Mouse (Mus musculus) heart, adult 9 months (tissue): Measurements from ENCODE around the gene Dnajb13.

Experiments used
- DNase-seq, 2 experiments: peaks; one replicate each; pipeline ENCODE4 v3.0.0; 2022; ENCODE audit warnings: low spot score in 2 of 2

Dnajb13 gene

DNA sequence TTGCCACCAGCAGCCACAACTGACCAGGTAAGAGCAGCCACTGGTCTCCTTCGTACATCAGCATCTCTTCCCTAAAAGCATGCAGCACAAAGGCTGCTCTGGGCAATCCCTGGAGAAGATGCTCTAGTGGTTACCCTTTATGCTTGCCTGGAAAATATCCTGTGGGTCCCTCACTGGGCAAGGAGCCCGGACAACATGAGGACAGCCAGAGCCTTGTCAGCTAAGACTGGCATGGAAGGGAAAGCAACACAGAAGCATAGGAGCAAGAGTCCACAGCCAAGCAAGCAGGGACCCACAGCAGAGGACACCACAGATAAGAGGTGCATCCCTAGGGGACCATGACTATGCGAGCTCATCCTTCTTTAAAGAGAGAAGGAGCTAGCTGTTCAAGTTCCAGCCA lies 54.9 kb downstream of the Dnajb13 start:
- no peak for DNase-seq

GRCm38 (mm10) chr7:100458153-100458552 lies 56.6 kb downstream of the Dnajb13 start:
- no peak for DNase-seq
